Mouse (Mus musculus) thymus, adult 2 months (tissue): Measurements from ENCODE around the gene Fto.

Experiments used
- CTCF ChIP-seq: fragments of 200-500 bp; IDR thresholded peaks from 2 replicates; pipeline ENCODE4 v1.5.1; 2012; ENCODE audit warnings: mild to moderate bottlenecking, control low read depth, low read length, moderate library complexity, borderline replicate concordance; ENCODE audit not compliant: control insufficient read depth, poor library complexity, insufficient read depth; ENCODE audit errors: extremely low read depth
- POLR2A ChIP-seq: fragments of 200-500 bp; IDR thresholded peaks from 2 replicates; pipeline ENCODE4 v1.6.1; 2012; ENCODE audit warnings: mild to moderate bottlenecking, low read length, control low read depth, moderate library complexity; ENCODE audit not compliant: control insufficient read depth, poor library complexity, insufficient read depth; ENCODE audit errors: extremely low read depth

- TF ChIP-seq POLR2A (no peak), CTCF (no peak)
These were observed 30.7 kb upstream of the Fto start for GRCm38 (mm10) chr8:91282655-91283054.
